Mouse (Mus musculus) ovary, postnatal 14 days (tissue): ENCODE results near the gene Bag2.
A peak's percentile ranks its signal among the peaks of the same experiment; 100 is the strongest.

ENCODE experiments used
- DNase-seq: peaks from one replicate; pipeline ENCODE4 v3.0.0; 2022; ENCODE audit warnings: low spot score

Gene Bag2

DNA sequence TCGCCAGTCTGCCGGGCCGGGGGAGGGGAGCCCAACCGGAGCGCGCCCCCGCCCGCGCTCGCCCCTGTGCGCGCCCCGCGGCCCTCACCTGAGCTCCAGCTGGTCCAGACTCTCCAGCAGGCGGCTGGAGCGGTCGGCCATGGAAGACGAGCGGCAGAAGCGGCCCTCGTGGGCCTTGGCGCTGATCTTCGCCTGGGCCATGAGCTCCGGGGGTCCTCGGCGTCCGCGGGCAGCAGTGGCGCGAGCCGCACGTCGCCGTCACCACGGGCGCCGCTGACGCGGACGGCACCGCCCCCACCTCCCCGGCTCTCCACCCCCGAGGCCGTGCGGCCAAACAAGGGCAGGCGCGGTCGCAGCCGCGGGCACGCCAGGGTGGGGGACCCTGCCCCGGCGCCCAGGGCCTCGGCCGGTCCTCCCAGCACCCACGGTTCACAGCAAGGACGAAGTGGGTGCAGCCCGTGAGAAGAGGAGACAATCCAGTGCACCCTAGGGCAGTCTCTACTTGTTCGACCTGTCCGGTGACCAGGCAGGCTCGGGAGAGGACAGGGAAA lies at the start of gene Bag2:
Gene Bag2 (minus strand): TSS at position 305 of the 551 bp plus-strand sequence.
- DNase-seq: peak; percentile 51

DNA sequence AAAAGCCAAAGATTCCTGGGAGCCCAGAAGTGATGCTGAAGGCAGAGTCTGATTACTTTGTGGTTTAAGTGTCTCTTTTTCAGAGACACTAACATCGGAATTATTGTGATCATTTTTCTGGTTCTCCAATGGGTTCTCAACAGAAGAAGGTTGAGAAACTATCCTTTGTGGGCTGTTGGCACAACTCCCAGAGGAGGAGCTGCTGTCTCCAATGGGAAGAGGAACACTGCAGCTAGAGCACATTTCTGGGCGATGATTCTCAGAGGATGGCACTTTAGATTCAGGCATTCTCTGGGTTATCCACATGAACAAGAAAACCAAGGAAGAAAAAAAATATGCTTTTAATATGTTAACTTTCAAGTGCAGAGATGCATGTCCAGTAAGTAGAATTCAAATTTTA lies 45.7 kb upstream of the Bag2 start:
- DNase-seq: no peak

DNA sequence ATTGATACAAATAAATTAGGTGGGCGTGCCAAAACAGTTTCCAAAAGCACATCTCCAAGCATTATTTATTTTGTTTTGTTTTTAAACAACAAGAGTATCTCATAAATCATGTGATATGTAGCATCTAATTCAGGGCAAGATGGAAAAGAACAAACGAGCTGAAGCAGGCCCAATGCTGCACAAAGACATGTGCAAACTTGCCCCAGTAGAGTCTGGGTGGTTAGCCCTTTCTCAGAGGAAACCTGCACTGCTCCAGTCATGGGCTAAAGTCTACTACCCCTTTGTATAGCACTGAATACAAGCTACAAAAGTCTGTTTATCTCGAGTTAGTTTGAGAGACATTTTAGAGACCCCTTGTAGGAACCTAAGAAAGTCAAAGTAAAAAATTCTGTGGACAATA lies 42.0 kb upstream of the Bag2 start:
- no peak for DNase-seq

DNA sequence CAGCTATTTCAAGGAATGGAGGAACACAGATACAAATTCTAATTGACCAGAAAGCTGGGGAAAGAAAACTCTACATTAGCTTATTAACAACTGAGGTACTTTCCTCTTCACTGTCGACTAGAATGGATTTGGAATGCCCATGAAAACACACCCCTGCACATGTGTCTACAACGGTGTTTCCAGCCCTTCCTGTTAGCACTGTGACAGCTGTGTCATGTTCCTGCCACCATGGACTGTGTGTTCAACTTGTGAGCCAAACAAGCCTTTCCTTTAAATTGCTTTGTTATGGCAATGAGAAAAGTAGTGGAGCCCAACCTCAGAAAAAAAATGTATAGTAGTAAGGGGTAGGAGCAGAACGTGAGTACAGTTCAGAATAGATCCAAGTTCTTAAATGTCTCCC lies 30.9 kb upstream of the Bag2 start:
- DNase-seq: no peak

DNA sequence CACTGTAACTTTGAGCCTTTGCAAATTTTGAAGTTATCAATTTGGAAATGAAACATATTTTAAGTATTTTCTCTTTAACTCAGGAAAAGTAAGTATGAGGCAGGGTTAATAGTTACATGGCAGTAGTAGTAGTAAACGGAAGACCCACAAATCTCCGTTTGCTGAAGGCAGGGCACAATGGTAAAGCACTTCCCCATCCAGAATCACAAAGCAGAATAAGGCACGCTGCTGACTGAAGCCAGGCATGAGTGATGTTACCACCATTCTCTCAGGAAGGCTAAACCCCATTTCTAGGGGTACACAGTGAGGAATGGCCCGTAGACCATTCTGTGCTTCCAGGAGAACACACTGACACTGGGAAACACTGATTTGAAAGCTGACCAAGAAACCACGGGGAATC lies 30.5 kb upstream of the Bag2 start:
- DNase-seq: no peak

DNA sequence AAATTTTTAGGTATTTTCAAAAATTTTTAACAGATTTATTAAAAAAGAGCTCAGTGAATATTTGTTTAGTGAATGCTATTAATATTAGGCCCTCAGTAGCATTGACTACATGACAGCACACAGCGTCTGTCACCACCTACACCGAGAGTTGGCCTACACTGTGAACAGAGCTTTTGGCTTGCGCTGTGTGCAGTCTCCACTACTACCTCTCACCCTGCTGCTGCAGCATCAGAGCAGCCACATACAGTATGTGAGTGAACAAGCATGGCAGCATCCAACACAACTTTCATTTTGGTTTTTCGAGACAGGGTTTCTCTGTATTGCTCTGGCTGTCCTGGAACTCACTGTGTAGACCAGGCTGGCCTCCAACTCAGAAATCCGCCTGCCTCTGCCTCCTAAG lies 27.0 kb upstream of the Bag2 start:
- no peak for DNase-seq

DNA sequence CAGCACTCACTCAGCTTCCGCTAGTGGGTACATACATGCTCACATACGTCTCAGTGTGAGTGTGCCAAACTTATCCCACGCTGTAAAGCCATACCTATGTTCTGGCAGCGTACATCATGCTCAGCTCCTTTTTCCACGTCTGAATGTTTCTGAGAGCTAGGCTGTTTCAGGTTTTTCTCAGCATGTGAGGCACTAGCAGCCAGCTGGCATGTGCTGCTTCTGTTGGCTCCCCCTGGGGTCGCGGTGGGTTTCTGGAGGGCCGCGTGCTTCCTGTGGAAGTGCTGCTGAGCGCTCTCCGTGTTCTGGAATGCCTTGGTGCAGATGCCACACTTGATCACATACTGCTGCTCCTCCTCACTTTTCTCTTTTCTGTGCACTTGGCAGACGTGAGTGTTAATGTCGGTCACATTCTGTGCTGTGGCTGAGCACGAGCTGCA lies 18.6 kb upstream of the Bag2 start:
- no peak for DNase-seq

DNA sequence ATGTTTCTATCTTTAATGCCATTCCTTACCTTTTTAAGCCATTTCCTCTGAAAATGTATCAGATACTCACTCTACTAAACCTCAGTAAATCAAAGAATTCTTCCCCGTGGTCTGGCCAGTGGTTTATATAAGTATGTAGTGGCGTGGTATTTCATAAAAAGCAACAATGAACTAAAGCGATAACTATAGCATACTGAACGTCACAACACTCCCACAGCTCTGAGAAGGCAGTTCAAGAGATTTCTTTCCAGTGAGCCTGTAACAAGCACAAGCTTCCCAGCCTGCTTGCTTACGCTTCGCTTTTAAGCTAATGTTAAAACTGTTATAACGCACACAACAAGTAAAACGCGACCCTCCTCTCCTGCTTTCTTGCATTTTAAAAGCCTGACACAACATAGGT lies 14.5 kb upstream of the Bag2 start:
- no peak for DNase-seq

DNA sequence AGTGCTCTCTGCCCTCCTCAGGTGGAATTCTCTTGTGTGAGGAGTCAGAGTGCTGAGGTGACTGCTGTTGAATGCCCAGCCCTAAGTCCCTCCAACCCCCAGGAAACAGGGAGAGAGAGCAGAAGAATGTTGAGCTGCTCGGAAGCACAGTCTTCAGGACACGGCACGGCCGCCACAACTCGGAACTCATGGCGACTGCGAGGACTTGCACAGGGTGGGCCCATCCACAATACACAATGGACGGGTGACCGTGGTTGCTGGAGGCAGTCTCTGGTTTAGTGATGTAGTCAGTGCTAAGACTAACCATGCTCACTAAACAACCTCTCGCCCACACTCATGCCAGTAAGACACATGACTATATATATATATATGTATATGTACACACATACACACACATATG lies 14.0 kb upstream of the Bag2 start:
- DNase-seq: no peak

DNA sequence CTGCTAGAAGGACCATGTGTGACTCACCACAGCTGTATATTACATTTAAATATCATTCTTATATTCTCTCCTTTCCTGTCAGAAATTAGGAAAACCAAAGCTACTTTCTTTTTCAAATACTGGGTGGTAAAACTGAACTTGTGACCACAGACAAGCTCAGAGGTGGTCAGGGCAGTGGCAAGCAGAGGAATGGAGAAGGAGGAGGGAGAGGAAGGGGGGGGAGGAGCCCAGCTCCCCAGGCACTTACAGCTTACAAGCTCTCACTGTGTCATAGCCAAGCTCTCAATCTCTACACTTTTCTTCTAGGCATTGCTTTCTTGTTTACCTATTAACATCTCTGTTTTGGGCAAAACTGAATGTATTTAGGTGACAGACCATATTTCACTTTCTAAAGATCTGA lies 11.2 kb upstream of the Bag2 start:
- no peak for DNase-seq

DNA sequence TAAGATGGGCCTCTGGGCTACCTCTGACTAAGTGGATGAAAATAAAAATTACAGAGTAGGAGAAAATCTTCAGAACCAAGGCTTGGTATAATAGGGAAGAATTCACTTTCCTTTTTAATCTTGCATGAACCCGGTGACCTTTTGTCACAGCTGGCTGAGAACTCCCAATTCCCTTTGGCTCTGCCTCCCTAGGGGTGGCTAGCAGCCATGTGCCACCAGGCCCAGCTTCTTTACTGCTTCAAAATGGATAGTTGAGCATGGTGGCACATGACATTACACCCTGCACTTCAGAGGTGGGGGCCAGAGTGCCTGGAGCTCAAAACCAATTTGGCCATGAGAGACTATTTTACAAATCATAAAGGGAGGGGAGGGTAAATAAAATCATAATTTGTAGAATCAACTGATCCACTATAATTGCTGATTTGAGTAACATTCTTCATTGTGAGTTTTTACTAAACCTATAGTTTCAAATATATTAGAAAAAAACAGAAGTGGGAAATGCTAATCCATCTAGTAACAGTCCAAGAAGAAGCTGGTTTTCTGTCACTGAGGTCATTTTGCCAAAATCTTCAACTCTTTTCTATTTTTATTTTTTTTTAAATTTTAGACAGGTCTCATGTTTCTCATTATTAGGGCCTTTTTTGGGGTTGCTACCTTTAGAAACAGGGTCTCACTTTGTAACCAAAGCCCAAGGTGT lies 10.6 kb upstream of the Bag2 start:
- DNase-seq: no peak

DNA sequence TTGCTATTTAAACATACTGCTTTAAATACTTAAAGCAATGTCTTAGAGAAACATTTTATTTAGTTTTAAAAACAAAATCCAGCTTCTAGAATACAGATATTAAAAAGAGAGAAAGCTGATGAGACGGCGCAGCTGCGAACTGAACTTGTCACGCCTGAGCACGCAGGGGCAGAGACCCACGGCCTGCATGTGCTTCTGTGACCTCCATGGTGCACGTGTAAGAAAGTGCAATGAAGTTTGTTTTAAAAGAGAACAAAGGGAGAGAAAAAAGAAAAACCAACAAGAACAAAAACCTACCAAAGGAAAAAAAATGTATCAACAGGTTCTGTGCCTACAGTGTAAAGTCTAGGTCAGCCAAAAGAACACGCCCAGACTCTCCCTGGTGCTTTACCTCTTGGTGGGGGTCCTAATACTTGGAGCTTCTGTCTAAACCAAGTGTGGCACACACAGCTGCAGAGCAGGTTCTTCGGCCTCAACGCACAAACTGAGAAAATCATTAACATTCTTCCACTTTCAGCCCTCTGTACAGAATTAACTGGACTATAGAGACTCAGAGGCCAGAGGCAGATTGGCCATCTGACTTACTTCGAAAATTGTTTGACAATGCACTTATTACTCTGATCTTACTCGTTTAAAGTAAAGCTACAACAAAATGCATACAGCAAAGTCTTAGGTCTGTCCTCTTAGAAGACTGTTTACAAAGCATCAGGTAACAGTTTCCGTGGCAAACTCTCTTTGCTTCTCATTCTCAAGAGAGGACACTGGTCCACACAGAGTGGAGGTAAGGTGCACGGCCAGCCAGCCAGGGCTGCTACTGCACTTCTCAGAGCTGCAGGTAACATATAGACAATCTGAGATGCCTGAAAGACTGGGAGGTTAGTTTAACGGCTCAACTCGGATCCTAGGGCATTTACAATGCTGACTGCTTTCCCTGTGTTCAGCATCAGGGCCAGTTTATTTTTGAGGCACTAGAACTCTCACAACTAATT lies 9.2 kb upstream of the Bag2 start:
- DNase-seq: no peak

DNA sequence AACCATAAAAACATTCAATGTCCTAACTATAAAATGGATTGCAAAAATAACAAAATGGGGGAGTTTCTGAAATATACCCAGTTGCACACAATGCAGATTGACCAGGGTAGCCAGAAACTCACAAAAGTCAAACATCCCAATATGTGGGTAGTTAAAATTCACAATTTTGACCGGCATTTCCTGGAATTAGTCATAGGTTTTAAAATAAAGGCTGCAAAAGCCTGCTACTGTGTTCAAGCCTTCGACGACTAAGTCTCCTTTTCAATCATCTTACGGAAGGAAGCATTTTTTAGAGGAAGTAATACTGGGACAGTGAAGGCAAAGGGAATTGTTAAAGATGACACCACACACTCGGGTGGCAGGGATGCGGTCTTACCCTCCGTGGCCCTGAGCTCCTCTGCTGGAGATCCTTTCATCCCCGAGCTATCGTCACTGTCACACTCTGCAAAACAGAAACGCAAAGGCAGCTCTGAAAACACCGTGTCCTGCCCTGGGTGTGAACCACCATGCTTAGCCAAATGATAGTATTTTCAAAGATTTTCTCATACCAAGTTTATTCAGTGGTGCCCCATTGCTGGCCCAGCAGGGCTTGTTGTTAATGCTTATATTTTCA lies 8.0 kb upstream of the Bag2 start:
- DNase-seq: no peak

DNA sequence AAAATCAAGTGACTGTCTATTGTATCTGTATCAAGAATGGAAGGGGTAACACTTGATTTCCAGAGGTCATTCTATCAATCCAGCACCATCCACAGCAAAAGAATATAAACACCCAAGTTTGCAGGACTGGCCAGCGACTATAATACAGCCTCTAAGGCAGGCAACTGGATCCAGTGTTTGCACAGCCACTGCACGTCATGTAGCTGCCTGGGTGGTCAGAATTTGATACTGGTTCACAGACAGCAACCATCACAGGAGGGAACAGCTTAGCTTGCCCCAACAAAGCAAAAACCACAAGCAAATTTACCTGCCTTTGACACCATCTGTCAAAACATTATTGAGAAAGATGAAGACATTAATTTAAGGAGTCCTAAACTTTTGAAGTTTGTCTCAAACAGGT lies 6.2 kb upstream of the Bag2 start:
- no peak for DNase-seq

DNA sequence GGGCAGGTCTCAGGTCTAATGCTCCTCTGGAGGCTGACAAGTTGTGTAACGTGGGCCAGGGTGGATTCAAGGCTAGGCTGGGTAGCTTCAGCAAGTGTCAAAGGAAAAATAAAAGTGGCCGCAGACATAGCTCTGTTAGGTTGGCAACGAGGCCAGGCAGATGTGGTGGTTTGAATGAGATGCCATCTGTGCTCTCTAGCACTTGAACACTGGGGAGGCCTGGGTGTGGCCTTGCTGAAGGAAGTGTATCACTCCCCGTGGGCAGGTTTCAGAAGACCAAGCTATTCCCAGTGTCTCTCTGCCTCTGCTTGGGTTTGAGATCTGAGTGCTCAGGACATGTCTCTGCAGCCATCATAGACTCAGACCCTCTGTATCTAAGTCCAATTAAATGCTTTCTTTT lies 893 bp upstream of the Bag2 start:
- no peak for DNase-seq

DNA sequence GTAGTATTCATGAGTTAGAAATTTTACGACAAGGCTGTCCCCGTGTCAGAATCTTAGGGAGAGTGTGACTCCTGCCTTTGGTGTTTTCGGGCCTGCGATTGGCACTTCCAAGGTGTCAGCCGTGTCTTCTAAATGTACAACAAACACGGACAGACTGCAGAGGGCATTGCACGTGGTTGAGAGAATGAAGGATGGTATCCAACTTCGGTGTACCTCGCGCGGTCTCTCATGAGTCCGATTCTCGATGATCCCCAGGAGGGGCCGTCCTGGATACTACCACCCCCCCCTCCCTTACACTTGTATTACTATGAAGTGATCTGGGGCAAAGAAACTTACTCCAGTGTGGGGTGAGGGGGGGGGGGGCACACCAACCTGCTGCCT lies 572 bp downstream of the Bag2 start:
- DNase-seq: no peak

DNA sequence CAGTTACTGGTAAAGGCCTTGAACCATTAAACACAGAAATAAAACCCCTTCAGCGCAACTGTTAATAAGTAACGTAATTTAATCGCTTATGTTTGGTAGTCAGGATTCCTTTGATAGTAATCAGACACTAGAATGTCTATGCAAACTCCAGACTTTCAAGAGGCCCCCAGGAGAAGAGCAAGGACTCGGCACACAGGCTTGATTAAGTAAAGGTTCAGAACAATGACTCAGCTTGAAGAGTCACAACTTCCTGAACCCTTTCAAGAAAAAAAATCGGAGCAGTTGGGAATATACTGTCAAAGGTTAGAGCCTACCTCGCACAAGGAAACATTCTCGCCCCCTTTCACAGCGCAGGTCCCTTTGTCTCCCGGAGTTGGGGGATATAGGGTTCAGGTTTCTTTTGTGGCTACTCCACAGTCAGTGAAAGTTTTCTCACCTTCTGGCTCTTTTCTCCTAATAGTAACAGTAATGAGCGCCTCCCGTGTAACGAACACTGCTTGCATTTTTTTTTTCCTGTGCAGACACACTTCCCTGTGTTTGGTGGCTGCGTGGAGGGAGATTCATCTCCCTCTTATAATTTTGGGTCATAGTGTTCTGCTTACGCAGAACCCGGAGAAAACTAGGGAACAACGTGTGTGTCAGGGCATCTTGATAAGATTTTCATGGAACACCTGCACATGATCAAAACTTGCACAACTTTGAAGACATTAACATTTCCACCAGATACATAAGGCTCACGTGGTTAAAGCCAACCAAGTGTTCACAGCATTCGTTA lies 1.1 kb downstream of the Bag2 start:
- no peak for DNase-seq

DNA sequence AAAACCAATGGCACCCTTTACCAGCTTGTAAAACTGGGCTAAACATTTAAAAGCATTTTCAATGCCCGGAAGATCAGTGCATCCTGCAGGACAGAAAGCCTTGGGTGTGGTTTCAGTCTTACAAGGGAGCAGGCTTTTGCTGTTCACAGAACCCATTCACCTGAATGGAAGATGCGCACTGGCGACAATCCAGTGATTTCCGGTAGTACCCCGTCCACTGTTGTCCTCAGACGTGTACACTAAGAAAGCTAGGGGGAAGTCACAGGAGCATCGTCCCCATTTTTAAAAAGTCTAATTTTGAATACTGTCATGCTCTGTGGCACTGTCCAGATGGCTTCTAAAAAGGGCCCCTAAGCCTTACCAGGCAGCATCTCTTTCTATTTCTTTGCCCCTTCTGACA lies 1.8 kb downstream of the Bag2 start:
- no peak for DNase-seq

DNA sequence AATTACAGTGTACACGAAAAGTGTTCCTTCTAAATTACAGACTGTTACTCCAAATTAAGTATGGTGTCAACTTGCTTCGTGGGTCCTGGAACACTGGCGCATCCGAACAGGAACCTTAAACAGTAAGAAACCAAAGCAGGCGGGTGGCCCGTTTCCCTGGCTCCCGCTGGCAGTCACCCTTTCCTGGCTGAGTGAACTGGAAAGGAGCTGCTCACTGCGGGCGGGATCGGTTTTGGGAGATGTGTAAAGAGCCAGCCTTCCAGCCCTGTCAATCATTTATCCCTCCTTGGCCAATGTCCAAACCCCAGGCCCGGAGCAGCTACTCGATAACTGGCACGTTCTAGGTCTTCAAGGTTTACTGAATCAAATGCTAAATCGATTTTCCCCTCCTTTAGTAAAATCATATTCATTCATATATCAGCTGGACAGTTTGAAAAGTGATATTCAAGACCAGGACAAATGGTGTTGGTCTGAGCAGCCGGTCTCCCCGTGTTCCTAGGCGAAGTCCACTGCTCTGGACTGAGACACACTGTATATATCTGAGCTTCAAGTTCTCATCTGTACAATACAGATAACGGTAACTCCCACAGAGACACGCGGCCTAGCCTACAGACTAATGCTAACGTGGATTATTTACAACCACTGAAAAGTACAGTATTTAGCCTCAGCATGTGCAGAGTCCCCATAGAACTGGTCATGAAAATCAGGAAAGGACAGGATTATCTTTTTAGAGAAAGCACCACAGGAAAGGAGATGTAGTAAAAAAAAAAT lies 2.4 kb downstream of the Bag2 start:
- DNase-seq: no peak

DNA sequence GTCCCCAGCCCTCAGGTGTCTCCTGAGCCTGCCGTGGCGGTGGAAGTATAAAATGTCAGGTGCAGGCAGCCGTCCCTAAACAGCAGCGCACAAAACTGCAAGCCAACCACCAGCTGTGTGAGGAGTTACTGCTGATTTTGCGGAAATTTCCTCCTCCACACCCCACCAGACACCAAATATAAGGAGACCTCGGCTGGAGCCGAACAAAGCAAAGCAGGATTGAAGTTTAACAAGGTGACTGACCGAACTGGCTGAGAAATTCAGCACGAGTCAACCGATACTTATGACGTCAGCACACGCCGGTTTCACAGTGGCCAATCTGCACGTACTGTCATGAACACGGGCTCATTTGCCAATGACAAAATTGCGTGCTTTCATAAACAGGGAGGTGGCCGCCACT lies 3.5 kb downstream of the Bag2 start:
- DNase-seq: no peak

DNA sequence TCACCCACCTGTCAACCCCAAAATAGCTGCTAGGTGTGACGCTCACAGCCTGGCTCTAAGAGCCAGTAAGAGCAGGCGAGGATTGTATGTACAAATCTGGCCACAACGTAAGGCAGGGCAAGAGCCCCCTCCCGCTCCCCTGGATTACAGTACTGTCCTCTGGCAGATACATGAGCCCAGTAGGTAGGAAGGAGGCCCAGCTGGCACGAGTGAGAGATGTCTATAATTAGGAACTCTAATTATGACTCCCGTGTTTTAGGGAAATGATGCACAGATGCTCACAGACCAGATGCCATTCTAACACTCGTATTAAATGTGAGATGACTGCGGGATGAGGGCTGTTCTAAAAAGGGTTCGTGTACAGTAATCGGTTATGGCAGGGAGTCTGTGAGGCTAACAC lies 6.3 kb downstream of the Bag2 start:
- DNase-seq: no peak
